Mouse (Mus musculus) MEL (cell line): Measurements from ENCODE around the gene Mrps34.
A peak's percentile ranks its signal among the peaks of the same experiment; 100 is the strongest.

Experiments used
- CTCF ChIP-seq, 3 experiments: IDR thresholded peaks in 2 of 3; conservative IDR thresholded peaks in 1 of 3; 2 replicates each; pipeline ENCODE4 v1.5.1; 2011 to 2012; ENCODE audit warnings: low read length in 3 of 3, low read depth in 2 of 3, mild to moderate bottlenecking in 2 of 3, improper control_type of control experiment in 1 of 3, inconsistent platforms in 1 of 3, mixed read lengths in 1 of 3, moderate library complexity in 1 of 3; ENCODE audit not compliant: control insufficient read depth in 1 of 3, insufficient read depth in 1 of 3, poor library complexity in 1 of 3, severe bottlenecking in 1 of 3
- GABPA ChIP-seq: IDR thresholded peaks from 2 replicates; pipeline ENCODE4 v1.6.1; 2012; ENCODE audit warnings: low read depth, mild to moderate bottlenecking, inconsistent platforms, low read length, improper control_type of control experiment, moderate library complexity
- GATA1 ChIP-seq: IDR thresholded peaks from 2 replicates; pipeline ENCODE4 v1.6.1; 2011; ENCODE audit warnings: low read depth, low read length, improper control_type of control experiment
- SMC3 ChIP-seq: IDR thresholded peaks from 2 replicates; pipeline ENCODE4 v1.6.1; 2011; ENCODE audit warnings: low read depth, low read length, improper control_type of control experiment
- ZMIZ1 ChIP-seq: IDR thresholded peaks from 2 replicates; pipeline ENCODE4 v1.6.1; 2012; ENCODE audit warnings: low read depth, mild to moderate bottlenecking, inconsistent platforms, low read length, improper control_type of control experiment, moderate library complexity

- TF ChIP-seq ZMIZ1 (0 out of 2 replicates have a peak, but pooled peaks have one; percentile 52), GATA1 (no peak), SMC3 (no peak), CTCF (IDR thresholded peaks at IDR 0.05 in 2 of 3, conservative IDR thresholded peaks at IDR 0.05 in 1 of 3; ENCODE audit: control insufficient read depth in 1 of 3, insufficient read depth in 1 of 3, low read depth in 2 of 3, low read length in 3 of 3, poor library complexity in 1 of 3, severe bottlenecking in 1 of 3) (0 out of 6 replicates have a peak, but pooled peaks of 1 of the 3 experiments have one; percentile 11), GABPA (no peak)
These were observed 45.2 kb upstream of the Mrps34 start for GRCm38 (mm10) chr17:24849733-24850064.
